8 mouse cellular contexts compared by ENCODE assay signal in the genomic region with DNA sequence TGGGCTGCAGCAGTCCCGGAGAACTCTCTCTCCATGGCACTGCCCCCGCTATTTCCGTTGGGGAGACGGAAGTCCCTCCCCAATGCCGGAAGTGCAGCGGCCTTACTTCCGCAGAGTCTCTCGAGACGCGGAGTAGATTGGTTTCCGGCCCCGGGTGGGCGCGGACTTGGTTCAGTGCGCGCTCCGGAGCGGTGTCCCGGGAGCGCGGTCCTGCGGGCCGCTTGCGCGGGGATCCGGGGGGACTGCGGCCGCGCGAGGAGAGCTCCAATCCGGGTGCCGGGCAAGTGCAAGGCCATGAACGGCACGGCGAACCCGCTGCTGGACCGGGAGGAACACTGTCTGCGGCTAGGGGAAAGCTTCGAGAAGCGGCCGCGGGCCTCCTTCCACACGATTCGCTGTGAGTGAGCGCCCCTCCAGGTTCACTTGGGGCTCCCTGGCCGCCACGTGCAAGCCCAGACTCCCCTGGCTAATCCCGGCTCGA. TPM values are rescaled to one million over a fixed set of nuclear protein-coding genes. Genes with fewer than 3 reads are reported as not detected.
DNase-seq lines count a peak whose midpoint lies in the region; ATAC-seq and TF ChIP-seq lines count a peak whose summit lies in the region.

A gene (minus strand): TSS at position 66 of the 481 bp plus-strand sequence.

- H3K27ac ChIP-seq in forebrain, embryonic 13.5 days, result peak within 1 kb of the TSS; percentile 88
- peak within 1 kb of the TSS; percentile 90 for H3K27ac ChIP-seq in liver, postnatal 0 days (ENCODE audit: low read depth)
- peak within 1 kb of the TSS; percentile 78 for H3K27ac ChIP-seq in neural tube, embryonic 14.5 days (ENCODE audit: low read depth, low read length)

- H3K4me1 ChIP-seq in E14TG2a.4 (replicated peaks; ENCODE audit: low read depth, low read length), result peaks cover 61% of the 10 kb centered on the region
- H3K4me1 ChIP-seq in forebrain, embryonic 13.5 days, result peaks cover 39% of the 10 kb centered on the region
- peaks cover 28% of the 10 kb centered on the region for H3K4me1 ChIP-seq in liver, postnatal 0 days (ENCODE audit: insufficient read depth)
- H3K4me1 ChIP-seq in neural tube, embryonic 14.5 days (ENCODE audit: control insufficient read depth, insufficient read depth, low read length), result peaks cover 32% of the 10 kb centered on the region

- DNase-seq in c-Kit-positive CD71-positive TER-119-positive erythroid progenitor cells, embryonic 14.5 days (ENCODE audit: low spot score), result peak; percentile 91
- peak; percentile 93 to 95 for DNase-seq in heart, postnatal 10 days
- DNase-seq in large intestine, adult 2 months (ENCODE audit: low read depth, low spot score), result peak; percentile 88
- peak; percentile 94 for DNase-seq in liver, postnatal 0 days
- DNase-seq in testis, postnatal 10 days (ENCODE audit: low spot score), result peak; percentile 87

- H3K27me3 ChIP-seq in E14TG2a.4 (ENCODE audit: insufficient read depth, low read length), result no peaks in the 10 kb centered on the region
- no peaks in the 10 kb centered on the region for H3K27me3 ChIP-seq in forebrain, embryonic 13.5 days
- no peaks in the 10 kb centered on the region for H3K27me3 ChIP-seq in liver, postnatal 0 days (ENCODE audit: insufficient read depth, low read length)
- no peaks in the 10 kb centered on the region for H3K27me3 ChIP-seq in neural tube, embryonic 14.5 days (ENCODE audit: control insufficient read depth, insufficient read depth, low read length)

- intact Hi-C loops in heart, postnatal 10 days (cut with DNase I), result no loop called here

- H3K9me3 ChIP-seq in E14TG2a.4 (ENCODE audit: low read length), result no peaks in the 10 kb centered on the region
- H3K9me3 ChIP-seq in forebrain, embryonic 13.5 days (replicated peaks), result no peaks in the 10 kb centered on the region
- no peaks in the 10 kb centered on the region for H3K9me3 ChIP-seq in liver, postnatal 0 days (ENCODE audit: low read length)
- no peaks in the 10 kb centered on the region for H3K9me3 ChIP-seq in neural tube, embryonic 14.5 days (ENCODE audit: control insufficient read depth, low read length)

- H3K36me3 ChIP-seq in E14TG2a.4 (ENCODE audit: insufficient read depth, low read length), result peaks cover 67% of the 10 kb centered on the region
- H3K36me3 ChIP-seq in forebrain, embryonic 13.5 days (ENCODE audit: poor library complexity, severe bottlenecking), result peaks cover 39% of the 10 kb centered on the region
- H3K36me3 ChIP-seq in liver, postnatal 0 days (replicated peaks; ENCODE audit: insufficient read depth, low read length), result peaks cover 31% of the 10 kb centered on the region
- H3K36me3 ChIP-seq in neural tube, embryonic 14.5 days (ENCODE audit: control insufficient read depth, insufficient read depth, low read length), result peaks cover 18% of the 10 kb centered on the region; the same call in 1 of the 2 replicates

- TF ChIP-seq EP300 in liver, postnatal 0 days (IDR thresholded peaks at IDR 0.05; ENCODE audit: low read depth), result no peak

- H3K4me3 ChIP-seq in E14TG2a.4 (replicated peaks; ENCODE audit: low read length), result peak within 1 kb of the TSS; percentile 96
- peak within 1 kb of the TSS; percentile 93 for H3K4me3 ChIP-seq in forebrain, embryonic 13.5 days
- peak within 1 kb of the TSS; percentile 84 for H3K4me3 ChIP-seq in liver, postnatal 0 days (ENCODE audit: low read depth, low read length)
- peak within 1 kb of the TSS; percentile 69 for H3K4me3 ChIP-seq in neural tube, embryonic 14.5 days (ENCODE audit: low read depth, low read length)

- H3K9ac ChIP-seq in forebrain, embryonic 13.5 days, result peak within 1 kb of the TSS; percentile 93
- H3K9ac ChIP-seq in liver, postnatal 0 days (replicated peaks), result peak within 1 kb of the TSS; percentile 90
- H3K9ac ChIP-seq in neural tube, embryonic 14.5 days (replicated peaks; ENCODE audit: low read depth, low read length), result peak within 1 kb of the TSS; percentile 76

- no peak for TF ChIP-seq CTCF in E14TG2a.4 (conservative IDR thresholded peaks at IDR 0.05; ENCODE audit: low read length)
- peak; percentile 2; the same call in 1 of the 2 replicates for TF ChIP-seq CTCF in liver, postnatal 0 days (IDR thresholded peaks at IDR 0.05; ENCODE audit: low read depth)

- WGBS in forebrain, embryonic 13.5 days, result under 1% methylated on average over 44 of the region's 49 CpGs
- WGBS in large intestine, adult 2 months, result under 1% methylated on average over 49 of the region's 49 CpGs
- WGBS in liver, postnatal 0 days (ENCODE audit: insufficient replicate concordance), result 4% methylated on average over 41 of the region's 49 CpGs
- under 1% methylated on average over 49 of the region's 49 CpGs for WGBS in neural tube, embryonic 14.5 days

- ATAC-seq in forebrain, embryonic 13.5 days, result peak; percentile 98
- ATAC-seq in liver, postnatal 0 days, result peak; percentile 89
- ATAC-seq in neural tube, embryonic 14.5 days (ENCODE audit: low read depth), result peak; percentile 96

- peak within 1 kb of the TSS; percentile 96 for H3K4me2 ChIP-seq in forebrain, embryonic 13.5 days
- peak within 1 kb of the TSS; percentile 78 for H3K4me2 ChIP-seq in liver, postnatal 0 days (ENCODE audit: low read depth, low read length)
- peak within 1 kb of the TSS; percentile 85 for H3K4me2 ChIP-seq in neural tube, embryonic 14.5 days (ENCODE audit: low read depth, low read length)

RNA-seq across cellular contexts. Expression of the gene that starts here (rescaled TPM):
- polyA plus RNA-seq in forebrain, embryonic 13.5 days (2015; fragmentation: Nextera tagmentation; extraction: Ambion mirVana), result 66.0 and 67.7 TPM in 2 replicates
- 10 to 100 TPM; 14.3 to 15.8 TPM for total RNA-seq in heart, postnatal 10 days (2021)
- polyA plus RNA-seq in large intestine, adult 2 months (2012; rRNA removed), result 8.5 and 9.2 TPM in 2 replicates
- 23.6 and 26.1 TPM in 2 replicates for polyA plus RNA-seq in liver, postnatal 0 days (2015; fragmentation: Nextera tagmentation; extraction: Ambion mirVana)
- 44.1 and 52.3 TPM in 2 replicates for polyA plus RNA-seq in neural tube, embryonic 14.5 days (2014; fragmentation: Nextera tagmentation; extraction: Ambion mirVana)

Comparison
In these comparisons a context has a peak if more than half of its experiments do, and no peak if none do; other contexts are left out.
1. Peak in every context shown above with its lines: DNase-seq, ATAC-seq, H3K4me3 ChIP-seq and H3K27ac ChIP-seq.